Mouse (Mus musculus): ENCODE measurements around the gene Shf. TPM values are rescaled to one million over a fixed set of nuclear protein-coding genes. Genes with fewer than 3 reads are reported as not detected.
A peak's percentile ranks its signal among the peaks of the same experiment; 100 is the strongest.
"Not testable (repeated sequence)": the region's sequence is repeated elsewhere in the genome, so short reads cannot be mapped to it uniquely, and the experiment has no call there.

The Shf gene
- polyA plus RNA-seq, 1 experiment from 2014 or later, result 2.0 TPM

DNA sequence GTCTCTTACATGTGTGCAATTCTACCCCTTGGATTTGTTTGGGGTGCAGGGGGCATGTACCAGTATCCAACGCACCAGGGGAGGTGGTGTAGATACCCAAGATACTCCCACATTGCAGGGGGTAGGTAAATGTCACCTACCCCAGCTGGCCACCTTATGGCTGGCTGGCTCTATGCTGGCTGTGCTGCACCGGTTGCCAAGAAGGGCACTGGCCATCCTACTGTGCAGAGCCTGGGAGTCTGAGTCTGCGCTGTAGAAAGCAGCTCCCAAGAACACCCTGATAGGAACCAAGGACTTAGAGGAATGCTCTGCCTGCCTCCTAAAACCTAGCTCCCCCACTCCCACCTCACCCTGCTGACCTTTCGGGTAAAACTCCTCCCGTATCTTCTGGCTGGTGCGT lies 16.0 kb downstream of the Shf start:
- Histone ChIP-seq H3K9ac (ENCODE audit: low read depth, low read length) (no peak overlapping the region), H3K4me3 (ENCODE audit: low read depth, low read length) (no peak overlapping the region), H3K9me3 (ENCODE audit: control insufficient read depth) (no peaks in the 10 kb centered on the region), H3K4me2 (replicated peaks; ENCODE audit: low read depth) (no peak overlapping the region), H3K4me1 (replicated peaks; ENCODE audit: control insufficient read depth, insufficient read depth, low read length) (no peaks in the 10 kb centered on the region), H3K36me3 (ENCODE audit: control insufficient read depth, insufficient read depth) (peaks cover 24% of the 10 kb centered on the region; the same call in 1 of the 2 replicates), H3K27me3 (replicated peaks; ENCODE audit: control insufficient read depth, insufficient read depth, low read length) (no peaks in the 10 kb centered on the region), H3K27ac (ENCODE audit: low read depth, low read length) (no peak overlapping the region)
- ATAC-seq, result no peak
- 91% methylated on average over 6 of the region's 6 CpGs for WGBS
- no peak for TF ChIP-seq CTCF (IDR thresholded peaks at IDR 0.05; ENCODE audit: low read depth)

- Histone ChIP-seq H3K27ac (ENCODE audit: low read depth, low read length) (0 out of 2 replicates have a peak overlapping the region, but pooled peaks have one; percentile 17), H3K27me3 (replicated peaks; ENCODE audit: control insufficient read depth, insufficient read depth, low read length) (no peaks in the 10 kb centered on the region), H3K4me3 (ENCODE audit: low read depth, low read length) (no peak overlapping the region), H3K4me2 (replicated peaks; ENCODE audit: low read depth) (no peak overlapping the region), H3K9me3 (ENCODE audit: control insufficient read depth) (no peaks in the 10 kb centered on the region), H3K9ac (ENCODE audit: low read depth, low read length) (no peak overlapping the region), H3K36me3 (ENCODE audit: control insufficient read depth, insufficient read depth) (peaks cover 22% of the 10 kb centered on the region; the same call in 1 of the 2 replicates), H3K4me1 (replicated peaks; ENCODE audit: control insufficient read depth, insufficient read depth, low read length) (no peaks in the 10 kb centered on the region)
- no peak for ATAC-seq
- WGBS, result 68% methylated on average over 4 of the region's 4 CpGs
- no peak for TF ChIP-seq CTCF (IDR thresholded peaks at IDR 0.05; ENCODE audit: low read depth)
These were observed 17.0 kb downstream of the Shf start for GRCm38 (mm10) chr2:122351931-122352329.

DNA sequence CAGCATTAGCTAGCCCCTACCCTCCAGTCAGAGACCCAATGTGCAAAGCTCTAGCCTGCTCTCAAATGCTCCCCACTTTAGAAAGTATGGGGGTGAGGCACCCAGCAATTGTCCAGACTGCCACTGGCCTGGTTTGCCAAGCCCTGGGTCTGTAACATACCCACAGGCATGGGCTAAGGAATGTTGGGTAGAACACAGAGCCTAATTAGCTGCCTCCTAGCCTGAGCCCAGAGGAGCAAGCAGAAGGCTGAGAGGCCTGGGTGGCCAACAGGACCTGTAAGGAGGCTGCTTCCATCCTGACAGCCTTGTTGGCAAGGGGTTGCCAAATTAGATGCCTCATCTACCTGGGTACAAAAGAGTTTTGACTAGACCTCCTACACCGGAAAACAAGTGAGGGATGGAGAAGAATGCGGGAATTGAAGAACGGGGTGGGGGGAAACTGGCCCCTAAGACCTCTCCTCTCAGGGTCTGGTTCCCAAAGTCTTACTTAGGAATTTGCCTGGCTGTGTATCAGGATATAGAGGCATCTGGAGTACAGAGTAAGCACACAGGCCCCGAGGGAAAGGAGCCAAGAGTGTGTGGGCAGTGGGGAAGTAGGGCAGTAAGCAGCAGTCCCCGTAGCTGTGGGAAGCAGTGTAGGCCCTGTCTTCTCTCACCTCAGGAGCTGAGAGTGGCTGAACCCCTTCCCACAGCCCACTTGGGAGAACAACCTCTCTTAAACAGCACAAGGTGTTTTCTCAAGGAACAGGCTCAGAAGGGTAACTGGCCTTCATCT lies 17.6 kb downstream of the Shf start:
- ATAC-seq, result no peak
- no peaks in the 10 kb centered on the region for H3K27me3 ChIP-seq (replicated peaks; ENCODE audit: control insufficient read depth, insufficient read depth, low read length)
- H3K9ac ChIP-seq (ENCODE audit: low read depth, low read length), result no peak overlapping the region
- no peaks in the 10 kb centered on the region for H3K4me1 ChIP-seq (replicated peaks; ENCODE audit: control insufficient read depth, insufficient read depth, low read length)
- H3K36me3 ChIP-seq (ENCODE audit: control insufficient read depth, insufficient read depth), result peaks cover 16% of the 10 kb centered on the region; the same call in 1 of the 2 replicates
- no peak overlapping the region for H3K4me2 ChIP-seq (replicated peaks; ENCODE audit: low read depth)
- H3K4me3 ChIP-seq (ENCODE audit: low read depth, low read length), result no peak overlapping the region
- no peaks in the 10 kb centered on the region for H3K9me3 ChIP-seq (ENCODE audit: control insufficient read depth)
- no peak for TF ChIP-seq CTCF (IDR thresholded peaks at IDR 0.05; ENCODE audit: low read depth)
- H3K27ac ChIP-seq (ENCODE audit: low read depth, low read length), result peak overlapping the region; percentile 17; the same call in 1 of the 2 replicates
- 72% methylated on average over 5 of the region's 5 CpGs for WGBS

DNA sequence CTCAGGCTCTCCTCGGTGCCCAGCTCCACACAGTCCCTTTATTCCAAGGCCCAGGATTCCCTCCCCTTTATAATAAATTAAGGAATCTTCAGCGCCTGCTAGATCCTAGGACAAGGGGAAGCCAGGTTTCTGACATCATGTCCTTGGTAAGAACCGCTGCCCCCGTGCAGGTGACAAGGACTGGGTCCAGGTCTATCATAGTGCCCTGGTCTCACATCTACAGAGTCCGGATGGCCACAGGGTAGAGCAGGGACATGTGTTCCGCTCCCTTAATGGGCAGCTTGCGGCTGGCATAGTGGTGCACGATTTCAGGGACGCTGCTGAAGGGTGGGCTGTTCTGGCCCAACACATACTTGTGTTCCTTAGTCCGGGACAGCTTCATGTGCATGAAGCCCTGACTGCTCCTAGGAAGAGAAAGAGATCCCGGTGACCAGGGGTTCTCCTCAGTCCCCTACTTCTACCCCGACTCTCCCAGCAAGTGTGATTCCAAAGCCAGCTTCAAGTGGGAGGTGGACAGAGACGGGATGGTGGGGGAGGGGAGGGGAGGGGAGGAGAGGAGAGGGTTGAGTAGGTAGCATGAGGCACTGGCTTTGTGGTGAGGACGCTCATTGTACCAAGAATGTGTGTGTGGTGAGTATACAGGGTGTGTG lies 19.7 kb downstream of the Shf start:
- peaks cover 13% of the 10 kb centered on the region; the same call in 1 of the 2 replicates for H3K36me3 ChIP-seq (ENCODE audit: control insufficient read depth, insufficient read depth)
- H3K9ac ChIP-seq (ENCODE audit: low read depth, low read length), result peak overlapping the region; percentile 73
- peak overlapping the region; percentile 64 for H3K4me3 ChIP-seq (ENCODE audit: low read depth, low read length)
- H3K27ac ChIP-seq (ENCODE audit: low read depth, low read length), result peak overlapping the region; percentile 86; the same call in 1 of the 2 replicates
- H3K4me1 ChIP-seq (replicated peaks; ENCODE audit: control insufficient read depth, insufficient read depth, low read length), result no peaks in the 10 kb centered on the region
- H3K4me2 ChIP-seq (replicated peaks; ENCODE audit: low read depth), result peak overlapping the region; percentile 70
- H3K27me3 ChIP-seq (replicated peaks; ENCODE audit: control insufficient read depth, insufficient read depth, low read length), result no peaks in the 10 kb centered on the region; the same call in 1 of the 2 replicates
- ATAC-seq, result peak; percentile 18
- WGBS, result 19% methylated on average over 14 of the region's 14 CpGs
- no peak for TF ChIP-seq CTCF (IDR thresholded peaks at IDR 0.05; ENCODE audit: low read depth)
- H3K9me3 ChIP-seq (ENCODE audit: control insufficient read depth), result no peaks in the 10 kb centered on the region

DNA sequence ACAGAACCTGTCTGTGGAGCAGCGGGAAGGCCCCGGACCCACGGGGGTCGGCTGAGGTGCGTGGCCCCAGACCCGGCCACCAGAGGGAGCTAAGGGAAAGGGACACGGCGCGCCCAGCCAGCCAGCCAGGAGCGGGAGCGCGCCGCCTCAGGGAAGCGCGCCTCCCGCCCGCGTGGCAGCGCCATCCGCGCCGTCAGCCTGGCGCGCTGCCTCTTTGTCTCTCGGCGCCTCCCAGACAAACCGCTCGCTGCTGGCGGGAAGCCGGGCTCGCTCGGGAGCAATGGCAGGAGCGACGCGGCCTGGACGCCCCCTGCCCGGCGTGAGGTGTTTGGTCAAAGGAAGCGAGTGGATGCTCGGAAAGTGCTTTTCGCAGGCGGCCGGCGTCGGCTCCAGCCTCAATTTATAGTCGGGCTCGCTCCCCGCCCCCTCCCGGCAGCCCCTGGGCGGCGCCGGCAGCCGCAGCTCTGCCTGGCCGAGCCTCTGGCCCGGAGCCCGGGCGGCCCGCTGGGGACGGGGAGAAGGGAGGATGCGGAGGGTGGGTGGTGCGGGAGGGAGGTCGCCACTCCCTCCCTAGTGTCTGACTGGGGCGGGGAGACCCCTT lies 20.3 kb downstream of the Shf start:
- peak; percentile 95 for TF ChIP-seq CTCF (IDR thresholded peaks at IDR 0.05; ENCODE audit: low read depth)
- Histone ChIP-seq H3K27me3 (replicated peaks; ENCODE audit: control insufficient read depth, insufficient read depth, low read length) (no peaks in the 10 kb centered on the region; the same call in 1 of the 2 replicates), H3K4me2 (replicated peaks; ENCODE audit: low read depth) (peak overlapping the region; percentile 70), H3K27ac (ENCODE audit: low read depth, low read length) (peak overlapping the region; percentile 86), H3K9me3 (ENCODE audit: control insufficient read depth) (no peaks in the 10 kb centered on the region), H3K9ac (ENCODE audit: low read depth, low read length) (peak overlapping the region; percentile 73), H3K36me3 (ENCODE audit: control insufficient read depth, insufficient read depth) (peaks cover 12% of the 10 kb centered on the region; the same call in 1 of the 2 replicates), H3K4me1 (replicated peaks; ENCODE audit: control insufficient read depth, insufficient read depth, low read length) (no peaks in the 10 kb centered on the region), H3K4me3 (ENCODE audit: low read depth, low read length) (peak overlapping the region; percentile 64)
- ATAC-seq, result peak; percentile 83
- WGBS, result 0% methylated on average over 47 of the region's 63 CpGs

GRCm38 (mm10) chr2:122347257-122347656 lies 21.7 kb downstream of the Shf start:
- no peaks in the 10 kb centered on the region; the same call in 1 of the 2 replicates for H3K27me3 ChIP-seq (replicated peaks; ENCODE audit: control insufficient read depth, insufficient read depth, low read length)
- TF ChIP-seq CTCF (IDR thresholded peaks at IDR 0.05; ENCODE audit: low read depth), result no peak
- 97% methylated on average over 3 of the region's 3 CpGs for WGBS
- H3K4me1 ChIP-seq (replicated peaks; ENCODE audit: control insufficient read depth, insufficient read depth, low read length), result no peaks in the 10 kb centered on the region
- H3K27ac ChIP-seq (ENCODE audit: low read depth, low read length), result no peak overlapping the region
- no peak overlapping the region for H3K4me3 ChIP-seq (ENCODE audit: low read depth, low read length)
- no peak overlapping the region for H3K4me2 ChIP-seq (replicated peaks; ENCODE audit: low read depth)
- H3K36me3 ChIP-seq (ENCODE audit: control insufficient read depth, insufficient read depth), result 0 out of 2 replicates have a peak, but pooled peaks cover 5% of the 10 kb centered on the region
- no peaks in the 10 kb centered on the region for H3K9me3 ChIP-seq (ENCODE audit: control insufficient read depth)
- ATAC-seq, result no peak
- no peak overlapping the region for H3K9ac ChIP-seq (ENCODE audit: low read depth, low read length)

DNA sequence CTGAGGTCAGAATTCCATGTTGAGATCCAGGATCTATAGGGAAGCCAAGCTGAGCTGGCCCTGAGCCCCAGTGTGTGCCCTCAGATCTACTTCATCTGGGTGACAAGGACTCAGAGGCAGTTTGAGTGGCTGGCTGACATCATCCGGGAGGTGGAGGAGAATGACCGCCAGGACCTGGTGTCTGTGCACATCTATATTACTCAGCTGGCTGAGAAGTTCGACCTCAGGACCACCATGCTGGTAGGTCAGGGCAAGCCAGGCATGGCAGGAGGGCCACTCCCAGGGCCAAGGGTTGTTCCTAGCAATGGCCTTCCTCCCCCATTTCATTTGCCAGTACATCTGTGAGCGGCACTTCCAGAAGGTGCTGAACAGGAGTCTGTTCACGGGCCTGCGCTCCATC lies 22.8 kb downstream of the Shf start:
- not testable (repeated sequence) for H3K9ac ChIP-seq (ENCODE audit: low read depth, low read length); H3K27me3 ChIP-seq (replicated peaks; ENCODE audit: control insufficient read depth, insufficient read depth, low read length); H3K4me1 ChIP-seq (replicated peaks; ENCODE audit: control insufficient read depth, insufficient read depth, low read length); H3K4me3 ChIP-seq (ENCODE audit: low read depth, low read length); H3K9me3 ChIP-seq (ENCODE audit: control insufficient read depth); H3K36me3 ChIP-seq (ENCODE audit: control insufficient read depth, insufficient read depth); H3K27ac ChIP-seq (ENCODE audit: low read depth, low read length); ATAC-seq; H3K4me2 ChIP-seq (replicated peaks; ENCODE audit: low read depth)
- 85% methylated on average over 6 of the region's 6 CpGs for WGBS
